Mouse (Mus musculus): ENCODE measurements at regions not wholly inside any gene's neighbourhood (a gene's known extent, or its start where the extent isn't known, plus 50 kb on each side); places are given as distances from the start of the nearest gene placed in this dataset.

DNA sequence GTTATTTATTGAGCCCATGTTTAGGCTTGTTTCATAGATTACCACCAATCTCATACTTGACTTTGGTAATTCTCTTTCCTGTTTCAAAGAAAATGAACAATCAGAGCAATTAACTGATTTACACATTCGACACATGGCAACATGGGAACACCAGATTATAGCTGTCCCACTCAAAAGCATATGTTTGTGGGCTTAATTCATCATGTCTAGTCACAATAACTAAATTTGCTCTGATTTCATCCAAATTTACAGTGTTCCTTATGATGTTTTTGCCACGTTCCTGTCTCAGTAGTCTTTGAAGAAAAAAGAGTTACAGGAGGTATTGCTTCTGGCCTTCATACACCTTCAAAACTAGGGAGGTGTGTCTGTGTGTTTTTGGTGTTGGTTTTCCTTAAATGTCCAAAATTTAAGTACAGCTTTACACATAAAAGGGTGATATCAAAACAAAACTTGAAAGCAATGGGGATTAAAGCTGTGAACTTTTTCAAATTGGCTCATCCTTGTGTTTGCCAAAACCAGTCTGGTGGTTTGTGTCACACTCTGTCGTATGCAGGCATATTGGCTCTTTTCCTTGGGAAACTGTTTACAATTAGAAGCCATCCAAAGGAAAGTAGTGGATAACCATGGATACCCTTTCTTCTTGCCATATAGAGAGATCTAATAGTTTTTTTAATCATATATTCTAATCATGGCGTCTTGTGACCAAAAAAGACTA, 291.3 kb downstream of the Etv1 start:
- TF ChIP-seq GATA1 (IDR thresholded peaks at IDR 0.05; ENCODE audit: borderline replicate concordance, low read length) (no peak), FLI1 (IDR thresholded peaks at IDR 0.05; ENCODE audit: low read length) (no peak)

All from megakaryocyte, embryonic 14.5 days (primary cell).